Mouse (Mus musculus): Measurements from ENCODE around the gene Stat3. TPM values are rescaled to one million over a fixed set of nuclear protein-coding genes. Genes with fewer than 3 reads are reported as not detected.

Gene Stat3
- polyA plus RNA-seq, 1 experiment from 2014 or later, result 35.5 TPM

- Histone ChIP-seq H3K27me3 (no peaks in the 10 kb centered on the region), H3K9ac (no peak overlapping the region), H3K27ac (replicated peaks) (no peak overlapping the region), H3K4me2 (peak overlapping the region; percentile 5; the same call in 1 of the 2 replicates), H3K36me3 (replicated peaks) (peaks cover 88% of the 10 kb centered on the region), H3K4me1 (replicated peaks) (peaks cover 21% of the 10 kb centered on the region), H3K9me3 (replicated peaks) (no peaks in the 10 kb centered on the region), H3K4me3 (replicated peaks) (no peak overlapping the region)
- WGBS (ENCODE audit: insufficient replicate concordance), result 80% methylated on average over 17 of the region's 20 CpGs
- no peak for ATAC-seq (ENCODE audit: insufficient read depth)
Observed at GRCm38 (mm10) chr11:100904580-100905351, 34.6 kb downstream of the Stat3 start.

DNA sequence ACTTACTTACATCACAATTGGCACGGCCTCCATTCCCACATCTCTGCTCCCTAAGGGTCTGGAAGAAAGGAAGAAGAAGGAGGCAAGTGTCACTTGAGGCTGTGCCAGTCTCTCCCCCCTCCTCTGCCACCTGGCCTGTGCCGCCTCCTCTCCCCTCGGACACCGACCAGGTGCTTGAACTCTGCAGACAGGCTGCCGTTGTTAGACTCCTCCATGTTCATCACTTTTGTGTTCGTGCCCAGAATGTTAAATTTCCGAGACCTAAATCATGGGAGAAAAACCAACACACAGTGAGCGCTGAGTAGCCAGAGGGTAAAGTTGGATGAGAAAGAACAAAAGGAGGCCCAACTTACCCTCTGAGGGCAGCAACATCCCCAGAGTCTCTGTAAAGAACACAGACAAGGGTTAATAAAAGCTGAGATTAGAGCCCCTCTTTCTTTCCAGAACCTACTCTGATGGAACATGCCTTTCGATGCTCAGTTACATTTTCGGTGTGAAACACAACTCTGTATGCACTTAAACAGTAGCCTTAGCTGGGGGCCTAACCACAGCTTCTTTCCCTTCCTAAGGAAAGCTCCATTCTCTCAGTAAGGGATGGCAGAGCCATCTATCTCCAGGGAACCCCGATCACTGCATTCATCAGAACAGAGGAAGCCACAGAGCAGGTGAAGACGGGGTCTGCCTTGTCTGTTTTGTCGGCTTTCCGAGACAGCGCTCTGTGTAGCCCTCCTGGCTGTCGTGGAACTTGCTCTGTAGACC lies 40.7 kb downstream of the Stat3 start:
- Histone ChIP-seq H3K4me2 (no peak overlapping the region), H3K36me3 (replicated peaks) (peaks cover 86% of the 10 kb centered on the region), H3K4me1 (replicated peaks) (peaks cover 10% of the 10 kb centered on the region), H3K27me3 (no peaks in the 10 kb centered on the region), H3K27ac (replicated peaks) (no peak overlapping the region), H3K4me3 (replicated peaks) (no peak overlapping the region), H3K9me3 (replicated peaks) (no peaks in the 10 kb centered on the region), H3K9ac (no peak overlapping the region)
- 81% methylated on average over 16 of the region's 16 CpGs for WGBS (ENCODE audit: insufficient replicate concordance)
- ATAC-seq (ENCODE audit: insufficient read depth), result no peak

DNA sequence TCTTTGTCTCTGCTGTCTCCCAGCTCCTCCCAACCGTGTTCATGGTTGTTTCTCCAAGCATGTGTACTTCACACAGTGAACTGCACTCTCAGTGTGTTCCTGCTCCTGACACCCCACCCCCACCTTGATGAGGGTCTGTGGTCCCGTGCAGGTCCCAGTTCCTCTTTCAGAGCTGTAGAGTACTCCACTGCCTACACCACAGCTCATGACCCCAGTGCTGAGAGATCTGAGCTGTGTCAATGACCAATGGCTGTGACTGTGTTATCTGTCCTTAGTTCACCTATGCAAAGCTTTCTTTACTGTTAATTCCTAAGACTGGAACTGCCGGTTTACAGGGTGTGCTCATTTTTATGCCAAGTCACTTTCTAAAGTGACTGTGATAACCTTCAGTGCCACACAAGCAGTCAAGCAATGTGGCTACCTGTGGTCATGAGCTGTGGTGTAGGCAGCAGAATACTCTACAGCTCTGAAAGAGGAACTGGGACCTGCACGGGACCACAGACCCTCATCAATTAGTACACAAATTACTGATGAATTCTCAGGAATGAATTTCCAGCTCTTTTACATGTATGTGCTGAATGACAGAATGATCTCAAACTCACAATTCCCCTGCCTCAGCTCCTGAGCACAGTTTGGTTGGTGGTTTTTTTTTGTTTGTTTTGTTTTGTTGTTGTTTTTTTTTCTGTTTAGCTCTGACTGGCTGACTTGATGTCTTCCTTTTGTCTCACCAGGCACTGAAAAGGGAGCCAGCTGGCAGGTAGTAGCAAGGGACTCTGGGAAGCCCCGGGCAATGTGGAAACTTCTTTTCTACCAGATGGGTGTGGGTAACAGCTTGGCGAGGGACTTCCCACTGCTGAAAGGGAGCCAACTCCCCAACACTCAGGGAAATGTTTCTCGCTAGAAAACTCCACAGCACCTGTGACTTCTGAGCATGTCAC lies 41.8 kb downstream of the Stat3 start:
- Histone ChIP-seq H3K27me3 (no peaks in the 10 kb centered on the region), H3K4me3 (replicated peaks) (no peak overlapping the region), H3K9ac (no peak overlapping the region), H3K9me3 (replicated peaks) (no peaks in the 10 kb centered on the region), H3K36me3 (replicated peaks) (peaks cover 85% of the 10 kb centered on the region), H3K27ac (replicated peaks) (no peak overlapping the region), H3K4me2 (no peak overlapping the region), H3K4me1 (replicated peaks) (peaks cover 19% of the 10 kb centered on the region)
- no peak for ATAC-seq (ENCODE audit: insufficient read depth)
- WGBS (ENCODE audit: insufficient replicate concordance), result 67% methylated on average over 7 of the region's 7 CpGs

GRCm38 (mm10) chr11:100896078-100896477 lies 43.3 kb downstream of the Stat3 start:
- WGBS (ENCODE audit: insufficient replicate concordance), result 74% methylated on average over 10 of the region's 10 CpGs
- ATAC-seq (ENCODE audit: insufficient read depth), result no peak
- H3K36me3 ChIP-seq (replicated peaks), result peaks cover 77% of the 10 kb centered on the region

GRCm38 (mm10) chr11:100894146-100894918 lies 45.0 kb downstream of the Stat3 start:
- Histone ChIP-seq H3K4me2 (no peak overlapping the region), H3K36me3 (replicated peaks) (peaks cover 77% of the 10 kb centered on the region), H3K27me3 (no peaks in the 10 kb centered on the region), H3K4me3 (replicated peaks) (no peak overlapping the region), H3K9me3 (replicated peaks) (no peaks in the 10 kb centered on the region), H3K9ac (no peak overlapping the region), H3K4me1 (replicated peaks) (peaks cover 50% of the 10 kb centered on the region), H3K27ac (replicated peaks) (no peak overlapping the region)
- WGBS (ENCODE audit: insufficient replicate concordance), result 73% methylated on average over 9 of the region's 9 CpGs
- no peak for ATAC-seq (ENCODE audit: insufficient read depth)

More at GRCm38 (mm10) chr11:100896078-100896477, 43.3 kb downstream of the Stat3 start:
- H3K4me2 ChIP-seq, result no peak overlapping the region
- no peaks in the 10 kb centered on the region for H3K9me3 ChIP-seq (replicated peaks)
- H3K9ac ChIP-seq, result no peak overlapping the region
- no peak overlapping the region for H3K4me3 ChIP-seq (replicated peaks)
- H3K27ac ChIP-seq (replicated peaks), result no peak overlapping the region
- peaks cover 34% of the 10 kb centered on the region for H3K4me1 ChIP-seq (replicated peaks)
- H3K27me3 ChIP-seq, result no peaks in the 10 kb centered on the region

DNA sequence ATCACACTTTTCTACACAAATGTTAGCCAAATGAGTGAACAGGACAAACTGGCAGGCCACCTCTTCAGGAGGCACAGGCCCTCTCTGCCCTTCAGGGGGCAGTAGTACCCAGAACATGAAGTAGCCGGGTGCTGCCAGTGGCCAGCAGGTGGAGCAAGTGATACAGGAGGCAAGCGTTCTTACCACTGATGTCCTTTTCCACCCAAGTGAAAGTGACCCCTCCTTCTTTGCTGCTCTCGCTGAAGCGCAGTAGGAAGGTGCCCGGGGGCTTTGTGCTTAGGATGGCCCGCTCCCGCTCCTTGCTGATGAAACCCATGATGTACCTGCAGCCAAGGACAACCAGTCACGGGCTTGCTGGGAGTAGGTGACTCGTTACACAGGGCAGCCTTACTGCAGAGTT lies 45.9 kb downstream of the Stat3 start:
- Histone ChIP-seq H3K4me2 (peak overlapping the region; percentile 47; the same call in 1 of the 2 replicates), H3K4me1 (replicated peaks) (peaks cover 58% of the 10 kb centered on the region), H3K27me3 (no peaks in the 10 kb centered on the region), H3K4me3 (replicated peaks) (no peak overlapping the region), H3K27ac (replicated peaks) (no peak overlapping the region; the same call in 1 of the 2 replicates), H3K9ac (0 out of 2 replicates have a peak overlapping the region, but pooled peaks have one; percentile 15), H3K9me3 (replicated peaks) (no peaks in the 10 kb centered on the region), H3K36me3 (replicated peaks) (peaks cover 77% of the 10 kb centered on the region)
- ATAC-seq (ENCODE audit: insufficient read depth), result peak; percentile 33
- WGBS (ENCODE audit: insufficient replicate concordance), result 13% methylated on average over 9 of the region's 9 CpGs

- H3K4me1 ChIP-seq (replicated peaks), result peaks cover 69% of the 10 kb centered on the region
Observed at GRCm38 (mm10) chr11:100892435-100892834, 46.9 kb downstream of the Stat3 start.

GRCm38 (mm10) chr11:100891256-100892123 lies 47.9 kb downstream of the Stat3 start:
- no peaks in the 10 kb centered on the region for H3K9me3 ChIP-seq (replicated peaks)
- H3K4me2 ChIP-seq, result peak overlapping the region; percentile 62
- 21% methylated on average over 15 of the region's 15 CpGs for WGBS (ENCODE audit: insufficient replicate concordance)
- H3K4me1 ChIP-seq (replicated peaks), result peaks cover 78% of the 10 kb centered on the region
- peak overlapping the region; percentile 36; the same call in 1 of the 2 replicates for H3K9ac ChIP-seq
- H3K27ac ChIP-seq (replicated peaks), result peak overlapping the region; percentile 77
- peaks cover 65% of the 10 kb centered on the region for H3K36me3 ChIP-seq (replicated peaks)
- H3K4me3 ChIP-seq (replicated peaks), result peak overlapping the region; percentile 14; the same call in 1 of the 2 replicates
- peak; percentile 80 for ATAC-seq (ENCODE audit: insufficient read depth)
- H3K27me3 ChIP-seq, result no peaks in the 10 kb centered on the region

More at GRCm38 (mm10) chr11:100892435-100892834, 46.9 kb downstream of the Stat3 start:
- no peak for ATAC-seq (ENCODE audit: insufficient read depth)
- Histone ChIP-seq H3K27ac (replicated peaks) (peak overlapping the region; percentile 77), H3K9me3 (replicated peaks) (no peaks in the 10 kb centered on the region), H3K27me3 (no peaks in the 10 kb centered on the region), H3K4me2 (no peak overlapping the region), H3K36me3 (replicated peaks) (peaks cover 70% of the 10 kb centered on the region), H3K9ac (no peak overlapping the region), H3K4me3 (replicated peaks) (no peak overlapping the region)
- 64% methylated on average over 5 of the region's 5 CpGs for WGBS (ENCODE audit: insufficient replicate concordance)

DNA sequence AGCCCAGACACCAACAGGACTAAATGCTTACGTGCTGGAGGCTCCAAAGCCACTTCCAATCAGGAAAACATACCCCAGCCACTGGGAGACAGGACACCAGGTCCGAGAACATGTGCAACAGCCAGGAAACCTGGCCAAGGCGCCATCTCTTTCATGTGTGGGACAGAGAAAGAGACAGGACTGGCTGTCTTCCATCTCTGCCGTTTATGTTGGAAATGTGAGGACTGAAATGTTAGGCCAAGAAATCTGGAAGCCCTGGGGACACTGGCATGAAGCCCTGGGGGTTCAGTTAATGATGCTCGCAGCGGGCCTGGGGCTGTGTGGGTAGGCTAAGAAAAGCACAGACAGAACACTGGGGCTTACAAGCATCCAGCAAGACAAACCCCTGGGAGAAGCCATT lies 48.9 kb downstream of the Stat3 start:
- Histone ChIP-seq H3K4me1 (replicated peaks) (peaks cover 88% of the 10 kb centered on the region), H3K36me3 (replicated peaks) (peaks cover 56% of the 10 kb centered on the region), H3K9me3 (replicated peaks) (no peaks in the 10 kb centered on the region), H3K4me3 (replicated peaks) (no peak overlapping the region), H3K27me3 (no peaks in the 10 kb centered on the region), H3K4me2 (no peak overlapping the region), H3K9ac (no peak overlapping the region), H3K27ac (replicated peaks) (peak overlapping the region; percentile 77; the same call in 1 of the 2 replicates)
- ATAC-seq (ENCODE audit: insufficient read depth), result no peak
- 80% methylated on average over 6 of the region's 6 CpGs for WGBS (ENCODE audit: insufficient replicate concordance)

Data from liver, embryonic 15.5 days (tissue).